Mouse (Mus musculus) heart, embryonic 15.5 days (tissue): Measurements from ENCODE around the gene Cdc25b. TPM values are rescaled to one million over a fixed set of nuclear protein-coding genes. Genes with fewer than 3 reads are reported as not detected.

ENCODE experiments used
- ATAC-seq: fragments of 200-750 bp; cut with Nextera tagmentation; replicated peaks from 2 replicates; pipeline ENCODE4 v1.8.0; 2017; ENCODE audit warnings: low read depth, moderate TSS enrichment; ENCODE audit not compliant: insufficient number of reproducible peaks, insufficient read depth, low FRiP score
- H3K27ac ChIP-seq: fragments of 300-500 bp; sonication (generic); 2 replicates; pipeline ENCODE4 v1.5.1; 2015; ENCODE audit warnings: mild to moderate bottlenecking, inconsistent platforms
- H3K27me3 ChIP-seq: fragments of 300-500 bp; sonication (generic); 2 replicates; pipeline ENCODE4 v1.6.1; 2015; ENCODE audit warnings: inconsistent platforms
- H3K36me3 ChIP-seq: fragments of 300-500 bp; sonication (generic); 2 replicates; pipeline ENCODE4 v1.6.1; 2015; ENCODE audit warnings: mild to moderate bottlenecking, inconsistent platforms
- H3K4me1 ChIP-seq: fragments of 300-500 bp; sonication (generic); replicated peaks from 2 replicates; pipeline ENCODE4 v1.6.1; 2015; ENCODE audit warnings: inconsistent platforms
- H3K4me2 ChIP-seq: fragments of 300-500 bp; sonication (generic); 2 replicates; pipeline ENCODE4 v1.6.1; 2015; ENCODE audit warnings: inconsistent platforms, mild to moderate bottlenecking, moderate library complexity
- H3K4me3 ChIP-seq: fragments of 300-500 bp; sonication (generic); 2 replicates; pipeline ENCODE4 v1.5.1; 2015; ENCODE audit warnings: mild to moderate bottlenecking, inconsistent platforms
- H3K9ac ChIP-seq: fragments of 300-500 bp; sonication (generic); 2 replicates; pipeline ENCODE4 v1.6.1; 2015; ENCODE audit warnings: mild to moderate bottlenecking, inconsistent platforms
- H3K9me3 ChIP-seq: fragments of 300-500 bp; sonication (generic); replicated peaks from 2 replicates; pipeline ENCODE4 v1.6.1; 2016; ENCODE audit warnings: inconsistent platforms
- WGBS: fragments of 180-500 bp; shearing (Covaris S2); methylation state at CpG from one replicate; pipeline ENCODE4 v1.1.7; 2015; ENCODE audit warnings: mixed read lengths; 5-methylcytosine and 5-hydroxymethylcytosine counted together
- polyA plus RNA-seq: library from polyadenylated mRNA; unstranded; fragments of >200 nt; fragmentation: Nextera tagmentation; extraction: Ambion mirVana; gene quantifications from 2 replicates; pipeline ENCODE4 v1.2.1, GENCODE M21; 2015

The Cdc25b gene
- 49.9 and 61.4 TPM in 2 replicates for polyA plus RNA-seq

GRCm38 (mm10) chr2:131186771-131187601 is at the start of gene Cdc25b, which contains the start of gene Spef1:
Gene Cdc25b (plus strand): TSS chr2:131186949.
Gene Spef1 (minus strand): TSS chr2:131187282.
- H3K36me3 ChIP-seq, result peaks cover 9% of the 10 kb centered on the region
- H3K4me3 ChIP-seq, result peak within 1 kb of the TSS; percentile 65
- peak within 1 kb of the TSS; percentile 95 for H3K27ac ChIP-seq
- no peaks in the 10 kb centered on the region for H3K27me3 ChIP-seq
- no peaks in the 10 kb centered on the region for H3K9me3 ChIP-seq
- H3K4me1 ChIP-seq, result peaks cover 27% of the 10 kb centered on the region
- peak; percentile 88 for ATAC-seq
- peak within 1 kb of the TSS; percentile 58 for H3K9ac ChIP-seq
- H3K4me2 ChIP-seq, result peak within 1 kb of the TSS; percentile 83
- WGBS, result 2% methylated on average over 43 of the region's 43 CpGs

DNA sequence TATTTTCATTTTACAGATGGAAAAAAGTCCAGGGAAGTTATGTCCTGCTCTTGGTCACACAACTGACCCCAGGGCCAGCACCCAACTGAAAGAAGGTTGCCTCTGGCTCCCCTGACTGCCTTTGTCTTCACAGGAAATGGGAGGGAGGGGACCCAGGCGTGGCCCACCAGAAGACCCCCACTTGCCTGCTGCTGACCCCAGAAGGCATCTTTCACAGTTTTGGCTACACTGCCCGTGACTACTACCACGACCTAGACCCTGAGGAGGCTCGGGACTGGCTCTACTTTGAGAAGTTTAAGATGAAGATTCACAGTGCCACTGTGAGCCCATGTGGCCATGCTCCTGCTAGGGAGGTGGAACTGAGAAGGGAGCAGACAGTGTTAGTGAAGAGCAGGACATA is 48.5 kb upstream of the Cdc25b start:
- no peak overlapping the region for H3K4me3 ChIP-seq
- H3K4me1 ChIP-seq, result peaks cover 62% of the 10 kb centered on the region
- WGBS, result 84% methylated on average over 4 of the region's 4 CpGs
- no peak overlapping the region for H3K27ac ChIP-seq
- H3K4me2 ChIP-seq, result no peak overlapping the region
- ATAC-seq, result no peak
- H3K36me3 ChIP-seq, result peaks cover 2% of the 10 kb centered on the region
- H3K9me3 ChIP-seq, result no peaks in the 10 kb centered on the region
- no peak overlapping the region for H3K9ac ChIP-seq
- no peaks in the 10 kb centered on the region for H3K27me3 ChIP-seq

GRCm38 (mm10) chr2:131138760-131139159 is 48.0 kb upstream of the Cdc25b start:
- Histone ChIP-seq H3K27me3 (no peaks in the 10 kb centered on the region), H3K9ac (no peak overlapping the region), H3K9me3 (no peaks in the 10 kb centered on the region), H3K27ac (no peak overlapping the region; the same call in 1 of the 2 replicates), H3K4me3 (no peak overlapping the region), H3K36me3 (peaks cover 7% of the 10 kb centered on the region), H3K4me2 (no peak overlapping the region), H3K4me1 (peaks cover 59% of the 10 kb centered on the region)
- WGBS, result 95% methylated on average over 7 of the region's 7 CpGs
- no peak for ATAC-seq

- H3K4me1 ChIP-seq, result peaks cover 53% of the 10 kb centered on the region
- H3K27ac ChIP-seq, result peak overlapping the region; percentile 80
- H3K27me3 ChIP-seq, result no peaks in the 10 kb centered on the region
- H3K4me3 ChIP-seq, result no peak overlapping the region
- no peak overlapping the region for H3K9ac ChIP-seq
- peaks cover 9% of the 10 kb centered on the region for H3K36me3 ChIP-seq
- ATAC-seq, result no peak
- H3K9me3 ChIP-seq, result no peaks in the 10 kb centered on the region
- no peak overlapping the region for H3K4me2 ChIP-seq
- WGBS, result 83% methylated on average over 5 of the region's 5 CpGs
These were observed 47.5 kb upstream of the Cdc25b start for GRCm38 (mm10) chr2:131139287-131139686.

DNA sequence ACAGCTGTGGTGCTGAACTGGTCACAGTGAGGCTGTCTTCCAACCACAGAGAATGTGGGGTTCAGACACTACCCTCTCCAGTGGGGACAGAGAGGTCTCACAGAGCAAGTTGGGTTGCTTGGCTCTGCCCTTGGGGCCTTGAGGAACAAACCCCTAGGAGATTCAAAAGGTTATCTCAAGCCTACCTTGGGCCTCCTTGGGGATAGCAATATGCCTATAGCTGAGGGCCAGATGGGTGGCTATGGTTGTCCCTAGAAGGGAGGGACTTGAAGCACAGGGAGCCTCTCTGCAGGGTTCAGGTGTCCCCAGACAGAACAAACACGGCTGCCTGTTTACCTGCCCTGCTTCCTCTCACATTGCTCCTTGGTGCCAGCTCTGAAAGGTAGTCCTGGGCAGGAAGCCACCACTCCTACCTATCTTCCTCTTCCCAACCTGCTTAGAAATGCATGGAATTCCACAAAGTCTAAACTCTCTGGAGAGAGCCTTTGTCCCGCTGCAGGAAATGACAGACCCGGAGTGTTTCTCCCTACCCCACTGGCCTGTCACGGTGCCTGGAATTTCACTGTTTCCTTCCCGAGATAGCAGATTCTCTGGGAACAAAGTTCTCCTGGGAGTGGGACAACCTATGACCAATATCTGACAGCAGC is 46.7 kb upstream of the Cdc25b start:
- ATAC-seq, result no peak; the same call in 1 of the 2 replicates
- 15% methylated on average over 5 of the region's 5 CpGs for WGBS

GRCm38 (mm10) chr2:131140533-131140905 is 46.2 kb upstream of the Cdc25b start:
- 34% methylated on average over 5 of the region's 5 CpGs for WGBS
- peaks cover 16% of the 10 kb centered on the region for H3K36me3 ChIP-seq
- no peaks in the 10 kb centered on the region for H3K9me3 ChIP-seq
- peak overlapping the region; percentile 80 for H3K27ac ChIP-seq
- H3K27me3 ChIP-seq, result no peaks in the 10 kb centered on the region
- no peak overlapping the region for H3K4me2 ChIP-seq
- ATAC-seq, result no peak
- H3K9ac ChIP-seq, result no peak overlapping the region
- H3K4me3 ChIP-seq, result no peak overlapping the region
- H3K4me1 ChIP-seq, result peaks cover 41% of the 10 kb centered on the region

More for the DNA sequence above, 46.7 kb upstream of the Cdc25b start:
- Histone ChIP-seq H3K9me3 (no peaks in the 10 kb centered on the region), H3K9ac (no peak overlapping the region), H3K4me1 (peaks cover 46% of the 10 kb centered on the region), H3K4me3 (no peak overlapping the region), H3K27ac (peak overlapping the region; percentile 80), H3K4me2 (no peak overlapping the region), H3K27me3 (no peaks in the 10 kb centered on the region), H3K36me3 (peaks cover 14% of the 10 kb centered on the region)

DNA sequence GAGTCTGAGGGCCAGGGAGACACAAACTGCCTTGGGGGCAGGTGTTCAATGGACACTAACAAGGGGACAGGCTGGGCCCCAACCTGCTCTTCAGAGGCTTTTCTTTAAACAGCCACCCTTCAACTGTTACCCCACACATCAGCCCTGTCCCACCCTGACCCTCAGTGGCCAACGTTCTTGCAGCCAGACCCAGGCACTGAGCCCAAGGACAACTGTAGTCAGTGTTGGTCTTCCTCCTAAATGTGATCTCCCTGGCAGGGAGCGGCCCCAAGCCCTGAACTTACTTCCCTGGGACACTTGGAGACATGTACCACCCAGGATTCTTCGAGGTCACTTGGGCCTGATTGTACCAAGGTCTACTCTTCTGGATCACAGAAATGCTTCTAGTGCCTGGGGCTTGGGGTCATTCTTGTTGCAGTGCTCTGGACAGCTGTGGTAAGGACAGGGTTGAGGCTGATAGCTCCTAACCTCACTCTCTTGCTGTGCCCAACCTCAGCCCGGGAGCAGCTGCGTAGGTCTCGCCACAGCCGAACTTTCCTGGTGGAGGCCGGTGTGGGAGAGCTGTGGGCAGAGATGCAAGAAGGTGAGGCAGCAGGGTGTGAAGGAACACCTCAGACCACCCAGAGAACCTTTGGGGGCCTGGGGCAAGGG is 45.3 kb upstream of the Cdc25b start:
- no peak overlapping the region for H3K4me3 ChIP-seq

GRCm38 (mm10) chr2:131142592-131142991 is 44.2 kb upstream of the Cdc25b start:
- H3K27ac ChIP-seq, result peak overlapping the region; percentile 18; the same call in 1 of the 2 replicates
- peaks cover 25% of the 10 kb centered on the region for H3K4me1 ChIP-seq
- peak overlapping the region; percentile 23 for H3K4me2 ChIP-seq
- ATAC-seq, result 0 out of 2 replicates have a peak, but pooled peaks have one; percentile 31
- H3K36me3 ChIP-seq, result peaks cover 32% of the 10 kb centered on the region
- 32% methylated on average over 18 of the region's 18 CpGs for WGBS
- no peak overlapping the region for H3K9ac ChIP-seq
- H3K9me3 ChIP-seq, result no peaks in the 10 kb centered on the region
- H3K27me3 ChIP-seq, result no peaks in the 10 kb centered on the region
- H3K4me3 ChIP-seq, result no peak overlapping the region

More for the DNA sequence above, 45.3 kb upstream of the Cdc25b start:
- Histone ChIP-seq H3K27me3 (no peaks in the 10 kb centered on the region), H3K9me3 (no peaks in the 10 kb centered on the region), H3K4me2 (no peak overlapping the region), H3K36me3 (peaks cover 24% of the 10 kb centered on the region), H3K4me1 (peaks cover 32% of the 10 kb centered on the region), H3K27ac (no peak overlapping the region), H3K9ac (no peak overlapping the region)
- 81% methylated on average over 8 of the region's 8 CpGs for WGBS
- no peak for ATAC-seq

GRCm38 (mm10) chr2:131143007-131143780 is 43.6 kb upstream of the Cdc25b start:
- Histone ChIP-seq H3K27me3 (no peaks in the 10 kb centered on the region), H3K4me1 (peaks cover 21% of the 10 kb centered on the region), H3K9me3 (no peaks in the 10 kb centered on the region), H3K9ac (no peak overlapping the region), H3K4me2 (peak overlapping the region; percentile 23), H3K36me3 (peaks cover 38% of the 10 kb centered on the region), H3K27ac (no peak overlapping the region), H3K4me3 (no peak overlapping the region)
- no peak for ATAC-seq
- 68% methylated on average over 22 of the region's 22 CpGs for WGBS

DNA sequence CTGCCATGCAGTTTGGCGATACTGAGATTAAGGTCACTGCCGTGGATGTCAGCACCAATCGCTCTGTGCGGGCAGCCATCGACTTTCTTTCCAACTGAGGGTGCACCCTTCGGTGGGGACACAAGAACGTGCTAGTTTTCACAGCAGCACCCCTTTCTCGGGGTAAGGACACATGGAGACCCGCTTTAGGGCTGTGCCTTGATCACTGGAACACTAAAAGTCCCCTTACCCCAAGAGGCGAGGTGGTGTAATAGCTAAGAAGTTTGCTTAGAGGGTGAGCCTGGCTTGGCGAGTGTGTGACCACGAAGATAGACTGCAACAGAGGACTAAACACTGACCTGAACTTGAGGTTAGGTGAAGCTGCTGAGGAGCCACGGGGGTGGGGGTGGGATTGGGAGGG is 41.6 kb upstream of the Cdc25b start:
- no peaks in the 10 kb centered on the region for H3K9me3 ChIP-seq
- H3K9ac ChIP-seq, result no peak overlapping the region
- no peaks in the 10 kb centered on the region for H3K27me3 ChIP-seq
- 52% methylated on average over 13 of the region's 13 CpGs for WGBS
- H3K4me1 ChIP-seq, result peaks cover 15% of the 10 kb centered on the region
- peaks cover 52% of the 10 kb centered on the region for H3K36me3 ChIP-seq
- no peak overlapping the region for H3K4me2 ChIP-seq
- H3K27ac ChIP-seq, result no peak overlapping the region
- no peak overlapping the region for H3K4me3 ChIP-seq
- ATAC-seq, result no peak
